ENCODE assay signal across 20 mouse cellular contexts in genomic region chr7:122415387-122415786, GRCm38 (mm10).
DNase-seq lines count a peak whose midpoint lies in the region; ATAC-seq and TF ChIP-seq lines count a peak whose summit lies in the region.
"Had no signal": no experiment of that assay in that cellular context is flagged by ENCODE, and none has a peak within 500 bp of the region (broad histone marks: within the 10 kb centered on the region; RNA-seq: fewer than 3 reads in every experiment).

No protein-coding gene starts in this region.

- peak overlapping the region; percentile 54 for H3K27ac ChIP-seq in neural tube, embryonic 13.5 days (replicated peaks)
- H3K27ac ChIP-seq in left cerebral cortex, adult 2 months: no peak overlapping the region; the same call in 1 of the 2 replicates
- H3K27ac ChIP-seq: embryonic facial prominence, embryonic 12.5 days; liver, embryonic 15.5 days; midbrain, embryonic 10.5 days; stomach, embryonic 15.5 days had no signal

- ATAC-seq in neural tube, embryonic 13.5 days (ENCODE audit: low read depth): peak; percentile 26; the same call in 1 of the 2 replicates
- ATAC-seq in granulocyte monocyte progenitor cell, adult 5-6 weeks (replicated peaks; ENCODE audit: poor library complexity, severe bottlenecking): peak; percentile 83
- peak; percentile 65 for ATAC-seq in monocyte, adult 5-6 weeks (replicated peaks; ENCODE audit: insufficient number of reproducible peaks, low FRiP score, low TSS enrichment, poor library complexity, severe bottlenecking)
- ATAC-seq: lung, postnatal 0 days had no signal

- H3K36me3 ChIP-seq in neural tube, embryonic 13.5 days: no peaks in the 10 kb centered on the region
- H3K36me3 ChIP-seq: embryonic facial prominence, embryonic 12.5 days; forebrain, embryonic 15.5 days; liver, embryonic 15.5 days; midbrain, embryonic 10.5 days; stomach, embryonic 15.5 days had no signal

- no peak for DNase-seq in neural tube, embryonic 10.5 days (ENCODE audit: extremely low spot score, low spot score)
- no peak for DNase-seq in left cerebral cortex, adult 8-10 months (ENCODE audit: low spot score in 2 of 2)
- no peak for DNase-seq in cerebellum, adult 18-20 months
- DNase-seq in left cerebral cortex, adult 2 months (ENCODE audit: extremely low spot score in 1 of 2, low spot score in 2 of 2): no peak
- DNase-seq: adrenal gland, postnatal 36 days; cerebellum, adult 9-10 months; heart, postnatal 10 days; kidney, adult 11 months; retina, postnatal 1 day had no signal

- H3K9me3 ChIP-seq in neural tube, embryonic 13.5 days: no peaks in the 10 kb centered on the region
- H3K9me3 ChIP-seq: embryonic facial prominence, embryonic 12.5 days; forebrain, embryonic 15.5 days; liver, embryonic 15.5 days; midbrain, embryonic 10.5 days; stomach, embryonic 15.5 days had no signal

- H3K9ac ChIP-seq in neural tube, embryonic 13.5 days: no peak overlapping the region
- H3K9ac ChIP-seq: embryonic facial prominence, embryonic 12.5 days; forebrain, embryonic 15.5 days; liver, embryonic 15.5 days; stomach, embryonic 15.5 days had no signal

- no peak overlapping the region for H3K4me3 ChIP-seq in neural tube, embryonic 13.5 days
- no peak overlapping the region for H3K4me3 ChIP-seq in left cerebral cortex, adult 2 months
- H3K4me3 ChIP-seq: embryonic facial prominence, embryonic 12.5 days; erythroblast, embryonic 14.5 days; forebrain, embryonic 15.5 days; liver, embryonic 15.5 days; midbrain, embryonic 10.5 days; stomach, embryonic 15.5 days had no signal

- peaks cover 13% of the 10 kb centered on the region for H3K4me1 ChIP-seq in neural tube, embryonic 13.5 days (replicated peaks)
- H3K4me1 ChIP-seq: embryonic facial prominence, embryonic 12.5 days; forebrain, embryonic 15.5 days; liver, embryonic 15.5 days; midbrain, embryonic 10.5 days; stomach, embryonic 15.5 days had no signal

- H3K4me2 ChIP-seq in neural tube, embryonic 13.5 days: no peak overlapping the region
- H3K4me2 ChIP-seq: embryonic facial prominence, embryonic 12.5 days; forebrain, embryonic 15.5 days; heart, embryonic 11.5 days; liver, embryonic 15.5 days; stomach, embryonic 15.5 days had no signal

- no peaks in the 10 kb centered on the region for H3K27me3 ChIP-seq in neural tube, embryonic 13.5 days
- H3K27me3 ChIP-seq: embryonic facial prominence, embryonic 12.5 days; forebrain, embryonic 15.5 days; liver, embryonic 15.5 days; stomach, embryonic 15.5 days had no signal

- TF ChIP-seq CTCF in left cerebral cortex, adult 2 months (IDR thresholded peaks at IDR 0.05): no peak

- 89% methylated on average over 9 of the region's 9 CpGs for WGBS in neural tube, embryonic 13.5 days

- intact Hi-C loops in left cerebral cortex, adult 2 months (cut with DNase I): no loop called here

Comparison
In these comparisons a context has a peak if more than half of its experiments do, and no peak if none do; other contexts are left out.
1. ATAC-seq: peak in every context shown above with its lines; median percentile 83 in granulocyte monocyte progenitor cell, adult 5-6 weeks; 65 in monocyte, adult 5-6 weeks; 26 in neural tube, embryonic 13.5 days.